Mouse (Mus musculus) midbrain, postnatal 0 days (tissue): ENCODE measurements around the gene Ctsr. TPM values are rescaled to one million over a fixed set of nuclear protein-coding genes. Genes with fewer than 3 reads are reported as not detected.
"Not testable (repeated sequence)": the region's sequence is repeated elsewhere in the genome, so short reads cannot be mapped to it uniquely, and the experiment has no call there.

Experiments used
- ATAC-seq: fragments of 200-750 bp; cut with Nextera tagmentation; 2 replicates; pipeline ENCODE4 v1.8.0; 2017; ENCODE audit warnings: moderate number of reproducible peaks, mild to moderate bottlenecking, moderate TSS enrichment, moderate library complexity; ENCODE audit not compliant: low FRiP score
- DNase-seq: peaks from one replicate; pipeline ENCODE4 v3.0.0-alpha.2; 2015; ENCODE audit warnings: low spot score
- H3K27ac ChIP-seq: fragments of 300-500 bp; sonication (generic); 2 replicates; pipeline ENCODE4 v1.5.1; 2014; ENCODE audit warnings: low read depth, mild to moderate bottlenecking, low read length, mixed read lengths
- H3K27me3 ChIP-seq: fragments of 300-500 bp; sonication (generic); 2 replicates; pipeline ENCODE4 v1.6.1; 2014; ENCODE audit warnings: low read length, control low read depth, mixed read lengths; ENCODE audit not compliant: insufficient read depth
- H3K36me3 ChIP-seq: fragments of 300-500 bp; sonication (generic); 2 replicates; pipeline ENCODE4 v1.6.1; 2014; ENCODE audit warnings: low read length, control low read depth, mixed read lengths; ENCODE audit not compliant: insufficient read depth
- H3K4me1 ChIP-seq: fragments of 300-500 bp; sonication (generic); 2 replicates; pipeline ENCODE4 v1.6.1; 2014; ENCODE audit warnings: mild to moderate bottlenecking, control low read depth, antibody characterized with exemption, low read length, mixed read lengths; ENCODE audit not compliant: insufficient read depth
- H3K4me2 ChIP-seq: fragments of 300-500 bp; sonication (generic); 2 replicates; pipeline ENCODE4 v1.6.1; 2014; ENCODE audit warnings: low read depth, mild to moderate bottlenecking, low read length, mixed read lengths; ENCODE audit not compliant: poor library complexity, severe bottlenecking
- H3K4me3 ChIP-seq: fragments of 300-500 bp; sonication (generic); 2 replicates; pipeline ENCODE4 v1.5.1; 2014; ENCODE audit warnings: low read depth, mild to moderate bottlenecking, low read length, moderate library complexity
- H3K9ac ChIP-seq: fragments of 300-500 bp; sonication (generic); replicated peaks from 2 replicates; pipeline ENCODE4 v1.6.1; 2014; ENCODE audit warnings: mild to moderate bottlenecking, low read length, moderate library complexity, mixed read lengths; ENCODE audit not compliant: poor library complexity, severe bottlenecking
- H3K9me3 ChIP-seq: fragments of 300-500 bp; sonication (generic); 2 replicates; pipeline ENCODE4 v1.6.1; 2016; ENCODE audit warnings: low read length, control low read depth
- CTCF ChIP-seq: IDR thresholded peaks from 2 replicates; pipeline ENCODE4 v1.5.1; 2016; ENCODE audit warnings: antibody characterized with exemption, mild to moderate bottlenecking
- WGBS: fragments of 180-500 bp; shearing (Covaris S2); extraction: QIAGEN DNeasy Blood & Tissue Kit; methylation state at CpG from one replicate; pipeline ENCODE4 v1.1.7; 2014; 5-methylcytosine and 5-hydroxymethylcytosine counted together
- polyA plus RNA-seq: library from polyadenylated mRNA; unstranded; fragments of >200 nt; fragmentation: Nextera tagmentation; extraction: Ambion mirVana; gene quantifications from 2 replicates; pipeline ENCODE4 v1.2.1, GENCODE M21; 2015
- total RNA-seq: library from RNA; depleted of rRNA; stranded (reverse); fragments of >200 nt; gene quantifications from 2 replicates; pipeline ENCODE4 v1.2.3, GENCODE M21; 2014; rRNA removed

Gene Ctsr
- total RNA-seq, result not detected in 2 replicates
- not detected in 2 replicates for polyA plus RNA-seq

GRCm38 (mm10) chr13:61164156-61164555 lies at the start of gene Ctsr:
TSS of gene Ctsr (minus strand) at chr13:61164256.
- H3K4me1 ChIP-seq, result no peaks in the 10 kb centered on the region

GRCm38 (mm10) chr13:61203310-61203709 lies 39.3 kb upstream of the Ctsr start, which contains the start of gene Cts6:
TSS of gene Cts6 (minus strand) at chr13:61203410.
- H3K4me3 ChIP-seq, result no peak within 1 kb of the TSS
- H3K4me1 ChIP-seq, result no peaks in the 10 kb centered on the region
- no peak within 1 kb of the TSS for H3K4me2 ChIP-seq
- DNase-seq (no peak), ATAC-seq (no peak)
- no peaks in the 10 kb centered on the region for H3K36me3 ChIP-seq
- WGBS, result 82% methylated on average over 3 of the region's 3 CpGs
- no peaks in the 10 kb centered on the region for H3K27me3 ChIP-seq
- TF ChIP-seq CTCF, result no peak
- H3K9me3 ChIP-seq, result peaks cover 51% of the 10 kb centered on the region
- H3K9ac ChIP-seq, result no peak within 1 kb of the TSS
- no peak within 1 kb of the TSS for H3K27ac ChIP-seq

More at GRCm38 (mm10) chr13:61164156-61164555, at the start of gene Ctsr:
- DNase-seq, result no peak
- no peak for TF ChIP-seq CTCF
- no peak within 1 kb of the TSS for H3K4me2 ChIP-seq
- no peak within 1 kb of the TSS for H3K27ac ChIP-seq
- H3K9me3 ChIP-seq, result peaks cover 29% of the 10 kb centered on the region
- ATAC-seq, result no peak
- H3K27me3 ChIP-seq, result no peaks in the 10 kb centered on the region
- H3K4me3 ChIP-seq, result no peak within 1 kb of the TSS
- WGBS, result 86% methylated on average over 1 of the region's 1 CpGs
- H3K36me3 ChIP-seq, result no peaks in the 10 kb centered on the region
- H3K9ac ChIP-seq, result no peak within 1 kb of the TSS

GRCm38 (mm10) chr13:61185151-61185933 lies 21.3 kb upstream of the Ctsr start:
- not testable (repeated sequence) for H3K27me3 ChIP-seq, H3K9ac ChIP-seq, ATAC-seq, H3K36me3 ChIP-seq, H3K4me2 ChIP-seq, H3K4me3 ChIP-seq, DNase-seq, H3K4me1 ChIP-seq, H3K27ac ChIP-seq, H3K9me3 ChIP-seq
- 76% methylated on average over 5 of the region's 5 CpGs for WGBS

- no peak for DNase-seq
- 82% methylated on average over 4 of the region's 4 CpGs for WGBS
- peaks cover 31% of the 10 kb centered on the region for H3K9me3 ChIP-seq
- H3K36me3 ChIP-seq, result no peaks in the 10 kb centered on the region
- no peaks in the 10 kb centered on the region for H3K4me1 ChIP-seq
- no peak overlapping the region for H3K9ac ChIP-seq
- no peak for ATAC-seq
- H3K27me3 ChIP-seq, result no peaks in the 10 kb centered on the region
- H3K4me2 ChIP-seq, result no peak overlapping the region
- TF ChIP-seq CTCF, result no peak
- no peak overlapping the region for H3K4me3 ChIP-seq
- H3K27ac ChIP-seq, result no peak overlapping the region
Measured at GRCm38 (mm10) chr13:61164622-61165021, 566 bp upstream of the Ctsr start.

Other genes starting within 250 kb of the Ctsr start
- gene Gm49393, start 228.7 kb downstream of the Ctsr start, total RNA-seq, result not detected in 2 replicates
- gene Gm49393, start 228.7 kb downstream of the Ctsr start, polyA plus RNA-seq, result not detected in 2 replicates
- gene Gm49391, start 227.7 kb downstream of the Ctsr start, total RNA-seq, result 6.0 and 10.1 TPM in 2 replicates
- 0.34 and 0.75 TPM in 2 replicates for gene Gm49391, start 227.7 kb downstream of the Ctsr start, polyA plus RNA-seq
- 8.5 and 13.0 TPM in 2 replicates for gene Ctla2a, start 227.6 kb downstream of the Ctsr start, total RNA-seq
- gene Ctla2a, start 227.6 kb downstream of the Ctsr start, polyA plus RNA-seq, result 32.0 and 39.9 TPM in 2 replicates
- gene Tpbpa, start 222.3 kb downstream of the Ctsr start, total RNA-seq, result not detected in 2 replicates
- not detected in 2 replicates for gene Tpbpa, start 222.3 kb downstream of the Ctsr start, polyA plus RNA-seq
- gene Ctsj, start 158.3 kb downstream of the Ctsr start, total RNA-seq, result not detected in 2 replicates
- not detected in 2 replicates for gene Ctsj, start 158.3 kb downstream of the Ctsr start, polyA plus RNA-seq
- not detected in 2 replicates for gene Ctsq, start 123.6 kb downstream of the Ctsr start, total RNA-seq
- not detected in 2 replicates for gene Ctsq, start 123.6 kb downstream of the Ctsr start, polyA plus RNA-seq
- not detected in 2 replicates for gene Cts6, start 39.2 kb upstream of the Ctsr start, total RNA-seq
- gene Cts6, start 39.2 kb upstream of the Ctsr start, polyA plus RNA-seq, result not detected in 2 replicates
- not detected in 2 replicates for gene Cts8, start 91.1 kb upstream of the Ctsr start, total RNA-seq
- gene Cts8, start 91.1 kb upstream of the Ctsr start, polyA plus RNA-seq, result not detected in 2 replicates
- gene Gm49398, start 124.6 kb upstream of the Ctsr start, total RNA-seq, result not detected in 2 replicates
- not detected in 2 replicates for gene Gm49398, start 124.6 kb upstream of the Ctsr start, polyA plus RNA-seq
- not detected in 2 replicates for gene Cts7, start 193.9 kb upstream of the Ctsr start, total RNA-seq
- gene Cts7, start 193.9 kb upstream of the Ctsr start, polyA plus RNA-seq, result not detected in 2 replicates